Mouse (Mus musculus) stomach, postnatal 0 days (tissue): Measurements from ENCODE around the gene Olfr196.
"Not testable (repeated sequence)": the region's sequence is repeated elsewhere in the genome, so short reads cannot be mapped to it uniquely, and the experiment has no call there.

Experiments used
- CTCF ChIP-seq: IDR thresholded peaks from 2 replicates; pipeline ENCODE4 v1.5.1; 2016; ENCODE audit warnings: antibody characterized with exemption, low read depth, mild to moderate bottlenecking, moderate library complexity
- EP300 ChIP-seq: optimal IDR thresholded peaks from 2 replicates; pipeline ENCODE3; 2016; ENCODE audit warnings: antibody characterized with exemption

GRCm38 (mm10) chr16:59219667-59220066, 49.4 kb upstream of the Olfr196 start, which contains the start of gene Olfr199:
- TF ChIP-seq EP300, CTCF: not testable (repeated sequence)
